Mouse (Mus musculus) left cerebral cortex, postnatal 10 days (tissue): ENCODE measurements around the gene Rnf38. TPM values are rescaled to one million over a fixed set of nuclear protein-coding genes. Genes with fewer than 3 reads are reported as not detected.

Experiments used
- DNase-seq, 2 experiments: peaks; one replicate each; pipeline ENCODE4 v3.0.0; 2021 to 2022; ENCODE audit warnings: low spot score in 2 of 2, mixed read lengths in 1 of 2; ENCODE audit errors: extremely low spot score in 1 of 2
- intact Hi-C: fragments of 180-260 bp; cut with DNase I; formaldehyde crosslinking; loops from one replicate; pipeline ENCODE4 v1.15.1; 2025
- total RNA-seq, 2 experiments: library from RNA; stranded (reverse); gene quantifications; 2 replicates each; pipeline ENCODE4 v1.2.3; 2021

The Rnf38 gene
- total RNA-seq, 2 experiments from 2014 or later: 64.9 to 80.8 TPM

- intact Hi-C loops: no loop called here
- peak in 1 of 2 experiments; percentile 71 for DNase-seq
Measured at GRCm38 (mm10) chr4:44232771-44233712, 547 bp downstream of the Rnf38 start.

DNA sequence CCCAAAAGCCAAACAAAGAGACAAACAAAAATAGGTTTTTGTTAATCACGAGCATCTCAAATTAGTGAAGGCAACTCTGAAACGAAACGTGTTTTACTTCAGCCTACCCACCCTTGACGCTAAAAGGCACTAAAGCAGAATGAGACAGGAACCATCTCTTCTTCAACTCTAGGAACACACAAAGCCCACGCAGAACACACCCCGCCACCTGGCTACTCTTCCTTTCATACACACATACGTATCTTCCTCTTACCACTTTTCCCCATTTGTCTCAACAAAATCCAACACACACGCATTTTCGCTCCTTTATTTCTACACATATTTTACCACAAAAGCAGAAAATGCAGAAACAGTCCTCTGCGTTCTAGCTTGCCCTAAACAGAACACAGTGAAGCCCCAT lies 8.5 kb downstream of the Rnf38 start:
- intact Hi-C loops: no loop called here
- no peak for DNase-seq

DNA sequence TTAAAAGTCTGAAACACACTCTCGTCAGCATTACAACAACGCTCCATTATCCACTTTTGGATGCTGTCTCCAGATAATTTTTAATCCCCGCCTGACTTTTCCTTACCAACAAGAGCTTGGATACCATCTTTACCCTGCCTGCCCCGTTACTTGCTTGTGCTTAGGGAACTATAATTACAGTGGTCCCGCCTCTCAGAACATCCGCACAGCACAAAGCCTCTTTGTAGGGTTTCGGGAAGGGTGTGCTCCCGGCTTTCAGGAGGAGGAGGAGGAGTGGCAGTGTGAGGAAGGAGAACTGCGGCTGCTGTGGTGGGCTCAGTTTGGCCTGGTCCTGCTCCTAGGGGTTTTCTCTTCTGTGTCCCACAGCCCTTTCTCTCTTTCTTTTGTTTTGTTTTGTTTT lies 9.4 kb downstream of the Rnf38 start:
- no peak for DNase-seq
- intact Hi-C loops: no loop called here

DNA sequence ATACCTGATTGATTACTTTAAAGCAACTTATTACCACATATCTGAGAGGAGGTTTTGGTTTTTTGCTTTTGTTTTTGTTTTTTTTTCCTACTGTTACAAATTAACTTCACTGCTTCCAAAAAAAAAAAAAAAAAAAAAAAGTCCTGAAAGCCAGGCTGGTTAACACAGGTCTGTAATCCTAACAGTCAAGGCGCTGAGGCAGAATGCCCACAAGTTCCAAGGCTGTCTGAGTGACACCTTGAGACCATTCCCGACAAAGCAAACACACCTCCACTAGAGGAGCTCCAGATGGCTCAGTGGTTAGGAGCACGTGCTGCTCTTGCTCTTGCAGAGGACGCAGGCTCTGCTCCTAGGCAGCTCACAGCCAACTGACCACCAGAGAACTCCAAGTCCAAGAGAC lies 10.1 kb downstream of the Rnf38 start:
- no peak for DNase-seq
- intact Hi-C loops: no loop called here

DNA sequence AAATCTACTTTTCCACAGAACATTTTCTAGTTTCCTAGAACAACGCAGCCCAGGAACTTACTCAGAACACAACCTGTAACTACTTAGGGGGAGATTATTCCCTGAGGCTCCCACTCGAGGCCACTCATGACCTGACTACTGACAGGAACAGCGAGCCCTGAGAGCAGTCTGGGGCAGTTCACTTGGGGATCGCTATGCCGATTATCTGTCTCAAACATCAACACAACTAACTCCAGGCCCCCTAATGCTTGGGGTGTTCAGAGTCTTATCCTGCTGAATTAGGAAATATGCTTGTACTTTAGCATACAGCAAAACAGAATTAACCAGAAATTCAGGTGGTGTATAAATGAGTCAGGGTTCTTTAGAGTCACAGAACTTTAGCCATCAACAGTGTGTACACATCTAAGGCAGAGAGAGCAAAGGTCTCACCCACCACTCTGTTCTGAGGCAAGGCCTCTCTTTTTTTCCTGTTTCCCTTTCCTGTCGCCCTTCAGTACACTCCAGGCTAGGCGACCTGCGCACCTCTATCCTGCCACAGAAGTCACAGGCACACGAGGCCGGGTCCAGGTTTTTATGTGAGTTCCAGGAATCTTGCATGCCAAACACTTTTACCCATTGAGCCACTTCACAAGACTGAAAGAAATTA lies 16.7 kb downstream of the Rnf38 start:
- no peak for DNase-seq

GRCm38 (mm10) chr4:44199968-44200367 lies 33.6 kb downstream of the Rnf38 start:
- peak in 1 of 2 experiments; percentile 35 for DNase-seq
- intact Hi-C loops: no loop called here

More for the DNA sequence above, 16.7 kb downstream of the Rnf38 start:
- intact Hi-C loops: no loop called here

DNA sequence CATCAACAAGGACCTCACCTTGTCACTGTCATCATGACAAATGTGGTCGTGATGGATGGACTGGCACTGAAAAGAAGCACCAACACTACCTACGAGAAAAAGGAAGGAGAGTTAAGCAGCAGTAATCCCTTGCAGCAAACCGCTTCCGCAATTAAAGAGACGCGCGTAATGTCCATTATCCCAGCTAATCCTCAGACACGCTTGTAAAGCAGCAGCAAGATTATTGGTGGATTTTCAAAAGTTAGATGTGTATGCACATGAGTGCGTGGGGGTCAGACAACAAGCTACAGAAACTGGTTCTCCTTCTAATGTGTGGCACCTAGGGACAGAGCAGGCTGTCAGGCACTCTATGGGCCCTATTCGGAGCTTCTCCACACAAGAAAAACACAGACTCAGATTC lies 46.2 kb downstream of the Rnf38 start:
- intact Hi-C loops: no loop called here
- no peak for DNase-seq

- DNase-seq: no peak
- intact Hi-C loops: no loop called here
Measured at GRCm38 (mm10) chr4:44183862-44184261, 49.7 kb downstream of the Rnf38 start.

GRCm38 (mm10) chr4:44179748-44180147 lies 53.8 kb downstream of the Rnf38 start:
- DNase-seq: no peak

DNA sequence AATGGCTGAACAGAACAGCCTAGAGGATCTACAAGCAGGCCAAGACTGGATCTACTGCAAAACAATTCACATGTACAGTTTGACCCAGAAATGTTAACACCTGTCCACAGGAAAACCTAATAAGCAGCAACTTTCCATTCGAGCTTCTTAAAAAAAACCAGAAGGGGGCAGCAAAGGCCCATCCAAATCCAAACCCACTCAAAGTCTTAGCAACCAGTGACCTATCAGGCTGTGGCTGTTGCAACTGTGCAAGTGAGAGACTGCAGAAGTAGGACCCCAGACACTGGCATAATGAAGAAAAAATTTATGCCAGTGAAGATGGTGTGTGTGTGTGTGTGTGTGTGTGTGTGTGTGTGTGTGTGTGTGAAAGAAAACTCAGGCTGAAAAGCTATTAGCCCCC lies 60.4 kb downstream of the Rnf38 start:
- intact Hi-C loops: loop anchor here (5.0 kb wide), 1 partner anchor 119 kb away; no protein-coding TSS in a partner anchor
- peak; percentile 23 to 31 for DNase-seq

More at GRCm38 (mm10) chr4:44179748-44180147, 53.8 kb downstream of the Rnf38 start:
- intact Hi-C loops: no loop called here

- intact Hi-C loops: loop anchor here (5.0 kb wide), 1 partner anchor 120 kb away; no protein-coding TSS in a partner anchor
- no peak for DNase-seq
Measured at GRCm38 (mm10) chr4:44172676-44173075, 60.9 kb downstream of the Rnf38 start.

DNA sequence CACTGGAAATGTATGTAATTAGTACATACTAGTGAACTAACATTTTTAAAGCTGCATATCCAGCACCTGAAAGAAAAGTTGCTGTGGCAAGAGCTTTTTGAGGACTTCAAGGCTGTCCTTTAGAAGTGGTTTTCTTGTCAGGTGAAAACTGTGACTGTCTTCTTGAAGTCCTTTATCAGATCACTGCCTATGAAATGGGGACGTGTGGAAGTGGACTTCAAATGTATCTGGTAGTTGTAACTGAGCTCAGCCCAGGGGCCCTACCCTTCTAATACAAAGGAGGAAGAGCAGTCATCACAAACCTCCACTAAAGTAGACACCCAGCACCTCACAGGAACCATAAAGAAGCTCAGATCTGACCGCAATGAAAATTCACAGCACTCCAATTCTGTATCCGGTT lies 63.7 kb downstream of the Rnf38 start:
- intact Hi-C loops: loop anchor here (5.0 kb wide), 1 partner anchor 122 kb away; no protein-coding TSS in a partner anchor
- no peak for DNase-seq

DNA sequence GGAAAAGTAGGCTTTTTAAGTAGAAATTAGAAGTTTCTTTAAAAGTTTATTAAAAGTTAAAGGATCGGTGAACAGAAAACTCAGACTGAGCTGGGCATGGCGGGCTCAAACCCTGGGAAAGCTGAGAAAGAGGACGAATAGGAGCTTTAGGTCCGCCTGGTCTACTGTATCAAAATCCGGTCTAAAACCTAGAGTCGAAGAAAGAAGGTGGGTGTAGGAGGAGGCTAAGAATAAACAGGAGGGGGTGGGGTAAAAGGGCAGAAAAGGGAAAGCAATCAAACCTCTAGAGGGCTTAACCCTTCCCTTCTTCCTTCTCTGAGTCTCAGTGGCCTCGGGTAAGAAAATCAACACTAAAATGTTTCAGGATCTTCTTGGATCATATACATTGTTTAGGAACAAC lies 64.8 kb downstream of the Rnf38 start:
- DNase-seq: no peak
- intact Hi-C loops: no loop called here

GRCm38 (mm10) chr4:44168231-44168647 lies 65.3 kb downstream of the Rnf38 start:
- DNase-seq: peak; percentile 86 to 98
- intact Hi-C loops: no loop called here

DNA sequence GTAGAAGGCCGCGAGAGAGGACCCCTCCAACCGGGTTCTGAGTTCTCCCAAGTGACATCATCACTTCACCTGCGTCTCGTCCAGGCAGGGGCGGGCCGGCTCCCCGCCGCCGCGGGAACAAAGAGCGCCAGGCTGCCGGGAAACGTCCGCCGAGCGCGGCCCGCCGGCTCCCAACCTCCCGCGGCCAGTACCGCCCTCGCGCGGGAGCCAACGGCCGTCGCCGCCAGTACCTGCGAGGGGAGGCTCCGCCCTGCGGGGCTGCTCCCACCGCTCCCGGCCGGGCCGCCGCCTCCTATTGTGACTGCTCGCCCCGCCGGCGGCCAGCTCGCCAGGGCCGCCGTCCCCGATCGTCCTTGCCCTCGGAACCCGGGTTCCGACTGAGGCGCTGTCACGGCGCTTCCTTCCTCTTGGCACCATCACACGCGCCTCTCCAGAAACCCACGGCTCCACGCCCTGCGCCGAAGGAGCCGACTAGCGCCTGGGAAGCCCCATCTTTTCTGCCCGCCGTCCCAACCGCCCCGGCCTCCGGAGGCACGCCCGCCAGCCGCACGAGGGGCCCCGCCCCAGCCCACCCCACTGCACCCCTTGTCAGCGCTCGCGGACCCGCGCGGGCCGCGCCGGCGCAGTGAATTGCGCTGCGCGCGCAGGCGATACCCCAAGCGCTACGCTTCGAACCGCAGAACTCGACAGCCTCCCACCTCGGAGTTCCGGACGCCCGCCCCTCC lies 66.0 kb downstream of the Rnf38 start:
- DNase-seq: peak; percentile 67 to 90
- intact Hi-C loops: no loop called here

DNA sequence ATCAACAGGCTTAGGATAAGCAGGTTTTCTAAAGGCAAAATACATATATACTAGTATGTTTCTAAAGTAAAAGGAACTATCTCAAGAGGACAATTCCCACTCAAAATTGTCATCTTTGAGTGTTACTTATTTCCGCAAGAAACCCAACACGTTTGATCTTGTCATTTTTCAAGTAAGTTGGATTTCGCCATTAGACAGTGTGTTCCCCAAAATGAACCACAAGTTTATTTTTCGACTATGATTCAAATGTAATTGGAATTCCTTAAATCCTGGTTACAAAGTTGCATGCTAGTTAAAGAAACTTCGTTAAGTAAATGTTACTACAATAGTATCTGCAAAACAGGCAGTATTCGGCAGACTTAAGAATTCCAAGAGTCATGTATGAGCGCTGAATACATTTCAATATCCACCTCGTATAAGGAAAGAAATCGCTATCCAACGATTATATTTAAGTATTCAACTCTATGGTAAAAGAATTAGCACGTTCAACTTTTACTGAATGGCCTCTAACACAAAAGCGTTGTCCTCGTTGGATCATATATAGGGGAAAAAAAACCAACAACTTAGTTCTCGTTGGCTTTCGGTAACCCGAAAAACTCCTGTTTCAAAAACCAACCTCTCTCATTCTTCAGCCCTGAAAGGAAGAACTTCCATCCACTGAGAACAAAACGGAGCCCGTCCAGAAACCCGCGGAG lies 66.7 kb downstream of the Rnf38 start:
- DNase-seq: no peak

DNA sequence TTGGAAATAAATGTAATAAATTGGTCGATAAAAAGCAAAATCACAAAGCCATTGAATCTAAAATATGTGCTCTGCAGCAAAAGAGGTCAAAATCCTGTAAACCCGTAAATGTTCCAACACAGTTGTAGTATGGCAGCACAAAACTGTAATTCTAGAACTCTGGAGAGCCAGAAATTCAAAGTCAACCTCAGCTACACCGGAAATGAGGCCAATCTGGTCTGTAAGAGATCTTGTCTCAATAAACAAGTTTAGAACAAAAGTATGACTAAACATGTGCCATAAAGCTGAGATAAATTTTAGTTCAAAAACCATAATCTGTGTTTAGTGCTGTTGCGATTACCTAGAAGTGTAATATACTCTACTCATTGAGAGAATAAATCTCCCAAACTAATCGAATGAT lies 69.0 kb downstream of the Rnf38 start:
- DNase-seq: no peak
- intact Hi-C loops: no loop called here

More for the DNA sequence above, 66.7 kb downstream of the Rnf38 start:
- intact Hi-C loops: no loop called here

- intact Hi-C loops: no loop called here
- DNase-seq: no peak
Measured at GRCm38 (mm10) chr4:44163034-44163433, 70.6 kb downstream of the Rnf38 start.
